Mouse (Mus musculus): ENCODE results near the gene Foxp1. TPM values are rescaled to one million over a fixed set of nuclear protein-coding genes. Genes with fewer than 3 reads are reported as not detected.

Gene Foxp1
- polyA plus RNA-seq, 1 experiment, result 68.1 TPM

GRCm38 (mm10) chr6:99263061-99263885, 259.2 kb downstream of the Foxp1 start:
- peak; percentile 36 for DNase-seq (ENCODE audit: low read depth)
- no peak for TF ChIP-seq CTCF (IDR thresholded peaks at IDR 0.05; ENCODE audit: borderline replicate concordance, extremely low read depth, insufficient read depth, insufficient read length)
- no peak for TF ChIP-seq POLR2A (IDR thresholded peaks at IDR 0.05; ENCODE audit: borderline replicate concordance, extremely low read depth, insufficient read depth, insufficient read length, poor library complexity, severe bottlenecking)

GRCm38 (mm10) chr6:99261737-99262130, 260.8 kb downstream of the Foxp1 start:
- TF ChIP-seq POLR2A (IDR thresholded peaks at IDR 0.05; ENCODE audit: borderline replicate concordance, extremely low read depth, insufficient read depth, insufficient read length, poor library complexity, severe bottlenecking) (no peak), CTCF (IDR thresholded peaks at IDR 0.05; ENCODE audit: borderline replicate concordance, extremely low read depth, insufficient read depth, insufficient read length) (no peak)
- DNase-seq (ENCODE audit: low read depth), result no peak

- DNase-seq (ENCODE audit: low read depth), result no peak
- no peak for TF ChIP-seq CTCF (IDR thresholded peaks at IDR 0.05; ENCODE audit: borderline replicate concordance, extremely low read depth, insufficient read depth, insufficient read length)
Observed at GRCm38 (mm10) chr6:99260941-99261736, 261.4 kb downstream of the Foxp1 start.

GRCm38 (mm10) chr6:99258346-99258745, 264.2 kb downstream of the Foxp1 start:
- no peak for DNase-seq (ENCODE audit: low read depth)
- no peak for TF ChIP-seq CTCF (IDR thresholded peaks at IDR 0.05; ENCODE audit: borderline replicate concordance, extremely low read depth, insufficient read depth, insufficient read length)
- TF ChIP-seq POLR2A (IDR thresholded peaks at IDR 0.05; ENCODE audit: borderline replicate concordance, extremely low read depth, insufficient read depth, insufficient read length, poor library complexity, severe bottlenecking), result no peak

- TF ChIP-seq POLR2A (IDR thresholded peaks at IDR 0.05; ENCODE audit: borderline replicate concordance, extremely low read depth, insufficient read depth, insufficient read length, poor library complexity, severe bottlenecking) (no peak), CTCF (IDR thresholded peaks at IDR 0.05; ENCODE audit: borderline replicate concordance, extremely low read depth, insufficient read depth, insufficient read length) (no peak)
- no peak for DNase-seq (ENCODE audit: low read depth)
Observed at GRCm38 (mm10) chr6:99257676-99258075, 264.8 kb downstream of the Foxp1 start.

- no peak for DNase-seq (ENCODE audit: low read depth)
- TF ChIP-seq CTCF (IDR thresholded peaks at IDR 0.05; ENCODE audit: borderline replicate concordance, extremely low read depth, insufficient read depth, insufficient read length), result no peak
- TF ChIP-seq POLR2A (IDR thresholded peaks at IDR 0.05; ENCODE audit: borderline replicate concordance, extremely low read depth, insufficient read depth, insufficient read length, poor library complexity, severe bottlenecking), result no peak
Observed at GRCm38 (mm10) chr6:99253331-99253730, 269.2 kb downstream of the Foxp1 start.

- DNase-seq (ENCODE audit: low read depth), result no peak
- TF ChIP-seq POLR2A (IDR thresholded peaks at IDR 0.05; ENCODE audit: borderline replicate concordance, extremely low read depth, insufficient read depth, insufficient read length, poor library complexity, severe bottlenecking), result no peak
Observed at GRCm38 (mm10) chr6:99252816-99253215, 269.7 kb downstream of the Foxp1 start.

GRCm38 (mm10) chr6:99251924-99252323, 270.6 kb downstream of the Foxp1 start:
- DNase-seq (ENCODE audit: low read depth), result no peak
- TF ChIP-seq POLR2A (IDR thresholded peaks at IDR 0.05; ENCODE audit: borderline replicate concordance, extremely low read depth, insufficient read depth, insufficient read length, poor library complexity, severe bottlenecking), result no peak
- peak; percentile 7; the same call in 1 of the 2 replicates for TF ChIP-seq CTCF (IDR thresholded peaks at IDR 0.05; ENCODE audit: borderline replicate concordance, extremely low read depth, insufficient read depth, insufficient read length)

- TF ChIP-seq CTCF (IDR thresholded peaks at IDR 0.05; ENCODE audit: borderline replicate concordance, extremely low read depth, insufficient read depth, insufficient read length) (no peak), POLR2A (IDR thresholded peaks at IDR 0.05; ENCODE audit: borderline replicate concordance, extremely low read depth, insufficient read depth, insufficient read length, poor library complexity, severe bottlenecking) (no peak)
- DNase-seq (ENCODE audit: low read depth), result no peak
Observed at GRCm38 (mm10) chr6:99251222-99251621, 271.3 kb downstream of the Foxp1 start.

- TF ChIP-seq CTCF (IDR thresholded peaks at IDR 0.05; ENCODE audit: borderline replicate concordance, extremely low read depth, insufficient read depth, insufficient read length), result no peak
- no peak for TF ChIP-seq POLR2A (IDR thresholded peaks at IDR 0.05; ENCODE audit: borderline replicate concordance, extremely low read depth, insufficient read depth, insufficient read length, poor library complexity, severe bottlenecking)
- no peak for DNase-seq (ENCODE audit: low read depth)
Observed at GRCm38 (mm10) chr6:99249496-99250030, 273.0 kb downstream of the Foxp1 start.

GRCm38 (mm10) chr6:99248396-99248795, 274.1 kb downstream of the Foxp1 start:
- DNase-seq (ENCODE audit: low read depth), result no peak
- TF ChIP-seq POLR2A (IDR thresholded peaks at IDR 0.05; ENCODE audit: borderline replicate concordance, extremely low read depth, insufficient read depth, insufficient read length, poor library complexity, severe bottlenecking) (no peak), CTCF (IDR thresholded peaks at IDR 0.05; ENCODE audit: borderline replicate concordance, extremely low read depth, insufficient read depth, insufficient read length) (no peak)

All from brain, embryonic 14.5 days (tissue).